Mouse (Mus musculus) cerebellum, adult 2 months (tissue): ENCODE data around the gene Nanos1.

Experiments
- CTCF ChIP-seq: fragments of 200-500 bp; IDR thresholded peaks from 2 replicates; pipeline ENCODE4 v1.5.1; 2011; ENCODE audit warnings: low read depth, mild to moderate bottlenecking, control low read depth, low read length, moderate library complexity, borderline replicate concordance; ENCODE audit not compliant: insufficient read depth
- POLR2A ChIP-seq: fragments of 200-500 bp; IDR thresholded peaks from 2 replicates; pipeline ENCODE4 v1.6.1; 2011; ENCODE audit warnings: low read length, control low read depth, borderline replicate concordance; ENCODE audit not compliant: insufficient read depth

- TF ChIP-seq CTCF (no peak), POLR2A (no peak)
Observed at GRCm38 (mm10) chr19:60784712-60785111, 28.9 kb downstream of the Nanos1 start.
